Mouse (Mus musculus) hindbrain, embryonic 13.5 days (tissue): ENCODE results near the gene Scnn1a. TPM values are rescaled to one million over a fixed set of nuclear protein-coding genes. Genes with fewer than 3 reads are reported as not detected.

Source experiments
- ATAC-seq: fragments of 200-750 bp; cut with Nextera tagmentation; 2 replicates; pipeline ENCODE4 v1.8.0; 2017; ENCODE audit warnings: moderate TSS enrichment; ENCODE audit not compliant: low FRiP score
- H3K27ac ChIP-seq: fragments of 300-500 bp; sonication (generic); 2 replicates; pipeline ENCODE4 v1.5.1; 2015; ENCODE audit warnings: inconsistent platforms, mild to moderate bottlenecking, moderate library complexity
- H3K27me3 ChIP-seq: fragments of 300-500 bp; sonication (generic); 2 replicates; pipeline ENCODE4 v1.6.1; 2015; ENCODE audit warnings: mild to moderate bottlenecking, inconsistent platforms
- H3K36me3 ChIP-seq: fragments of 300-500 bp; sonication (generic); 2 replicates; pipeline ENCODE4 v1.6.1; 2015; ENCODE audit warnings: mild to moderate bottlenecking, inconsistent platforms
- H3K4me1 ChIP-seq: fragments of 300-500 bp; sonication (generic); replicated peaks from 2 replicates; pipeline ENCODE4 v1.6.1; 2015; ENCODE audit warnings: inconsistent platforms
- H3K4me2 ChIP-seq: fragments of 300-500 bp; sonication (generic); 2 replicates; pipeline ENCODE4 v1.6.1; 2015; ENCODE audit warnings: inconsistent platforms, mild to moderate bottlenecking, moderate library complexity
- H3K4me3 ChIP-seq: fragments of 300-500 bp; sonication (generic); 2 replicates; pipeline ENCODE4 v1.5.1; 2015; ENCODE audit warnings: mild to moderate bottlenecking, inconsistent platforms
- H3K9ac ChIP-seq: fragments of 300-500 bp; sonication (generic); 2 replicates; pipeline ENCODE4 v1.6.1; 2015; ENCODE audit warnings: mild to moderate bottlenecking, inconsistent platforms
- H3K9me3 ChIP-seq: fragments of 300-500 bp; sonication (generic); 2 replicates; pipeline ENCODE4 v1.6.1; 2016; ENCODE audit warnings: inconsistent platforms
- WGBS: fragments of 180-500 bp; shearing (Covaris S2); methylation state at CpG from one replicate; pipeline ENCODE4 v1.1.7; 2015; 5-methylcytosine and 5-hydroxymethylcytosine counted together
- polyA plus RNA-seq: library from polyadenylated mRNA; unstranded; fragments of >200 nt; fragmentation: Nextera tagmentation; extraction: Ambion mirVana; gene quantifications from 2 replicates; pipeline ENCODE4 v1.2.1, GENCODE M21; 2015

The Scnn1a gene
- polyA plus RNA-seq, 1 experiment from 2014 or later: 0.29 TPM

DNA sequence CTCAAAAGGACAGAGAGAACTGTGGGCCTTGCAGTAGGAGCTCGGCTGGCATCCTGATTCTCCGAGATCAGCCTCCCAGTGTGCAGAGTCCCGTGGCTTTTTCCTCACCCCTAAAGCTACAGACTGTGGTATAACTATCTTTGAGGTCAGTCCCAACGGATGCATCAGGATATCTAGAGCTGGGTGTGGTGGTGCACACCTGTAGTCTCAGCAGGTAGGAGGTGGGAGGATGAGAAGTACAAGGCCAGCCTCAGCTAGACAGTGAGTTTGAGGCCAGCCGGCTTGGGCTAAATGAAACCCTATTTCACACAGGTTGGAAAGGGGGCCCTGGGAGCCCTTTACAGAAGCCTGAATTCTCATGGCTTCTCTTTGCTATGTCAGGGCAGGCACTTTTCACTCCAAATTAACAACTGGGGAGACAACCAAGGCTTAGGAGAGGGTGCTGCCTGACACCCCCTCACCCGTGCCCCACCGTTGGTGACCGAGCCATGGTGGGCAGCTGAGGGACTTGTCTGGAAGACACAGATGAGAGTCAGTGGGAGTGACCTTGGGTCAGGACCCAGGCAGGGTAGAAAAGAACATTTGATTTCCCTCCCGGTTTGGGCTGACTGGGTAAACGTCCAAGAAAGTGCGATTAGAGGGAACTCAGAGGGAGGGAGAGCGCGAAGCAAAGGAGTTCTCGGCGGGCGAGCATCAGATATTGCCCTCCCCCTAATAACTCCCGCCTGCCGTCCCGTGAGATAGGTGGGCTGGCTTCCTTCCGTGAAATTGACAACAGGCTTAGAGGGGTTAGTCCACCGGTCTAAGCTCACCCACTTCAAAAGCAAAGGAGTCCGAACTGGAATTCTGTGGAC, 28.5 kb downstream of the Scnn1a start, which contains the start of gene Tnfrsf1a:
Gene Tnfrsf1a (plus strand): TSS at position 642 of the 854 bp plus-strand sequence.
- no peaks in the 10 kb centered on the region for H3K36me3 ChIP-seq
- peaks cover 26% of the 10 kb centered on the region for H3K4me1 ChIP-seq
- H3K4me3 ChIP-seq: peak within 1 kb of the TSS; percentile 41
- H3K9ac ChIP-seq: peak within 1 kb of the TSS; percentile 72
- ATAC-seq: 0 out of 2 replicates have a peak, but pooled peaks have one; percentile 3
- H3K9me3 ChIP-seq: no peaks in the 10 kb centered on the region
- H3K27ac ChIP-seq: peak within 1 kb of the TSS; percentile 55; the same call in 1 of the 2 replicates
- 5% methylated on average over 22 of the region's 22 CpGs for WGBS
- H3K4me2 ChIP-seq: peak within 1 kb of the TSS; percentile 63
- peaks cover 27% of the 10 kb centered on the region for H3K27me3 ChIP-seq

- H3K4me2 ChIP-seq: peak overlapping the region; percentile 63
- peak overlapping the region; percentile 41 for H3K4me3 ChIP-seq
- no peaks in the 10 kb centered on the region for H3K9me3 ChIP-seq
- H3K4me1 ChIP-seq: peaks cover 33% of the 10 kb centered on the region
- ATAC-seq: peak; percentile 18; the same call in 1 of the 2 replicates
- peaks cover 27% of the 10 kb centered on the region for H3K27me3 ChIP-seq
- H3K9ac ChIP-seq: peak overlapping the region; percentile 72
- H3K36me3 ChIP-seq: no peaks in the 10 kb centered on the region
- 1% methylated on average over 27 of the region's 27 CpGs for WGBS
- peak overlapping the region; percentile 55; the same call in 1 of the 2 replicates for H3K27ac ChIP-seq
Measured at GRCm38 (mm10) chr6:125349575-125350230, 29.2 kb downstream of the Scnn1a start.

DNA sequence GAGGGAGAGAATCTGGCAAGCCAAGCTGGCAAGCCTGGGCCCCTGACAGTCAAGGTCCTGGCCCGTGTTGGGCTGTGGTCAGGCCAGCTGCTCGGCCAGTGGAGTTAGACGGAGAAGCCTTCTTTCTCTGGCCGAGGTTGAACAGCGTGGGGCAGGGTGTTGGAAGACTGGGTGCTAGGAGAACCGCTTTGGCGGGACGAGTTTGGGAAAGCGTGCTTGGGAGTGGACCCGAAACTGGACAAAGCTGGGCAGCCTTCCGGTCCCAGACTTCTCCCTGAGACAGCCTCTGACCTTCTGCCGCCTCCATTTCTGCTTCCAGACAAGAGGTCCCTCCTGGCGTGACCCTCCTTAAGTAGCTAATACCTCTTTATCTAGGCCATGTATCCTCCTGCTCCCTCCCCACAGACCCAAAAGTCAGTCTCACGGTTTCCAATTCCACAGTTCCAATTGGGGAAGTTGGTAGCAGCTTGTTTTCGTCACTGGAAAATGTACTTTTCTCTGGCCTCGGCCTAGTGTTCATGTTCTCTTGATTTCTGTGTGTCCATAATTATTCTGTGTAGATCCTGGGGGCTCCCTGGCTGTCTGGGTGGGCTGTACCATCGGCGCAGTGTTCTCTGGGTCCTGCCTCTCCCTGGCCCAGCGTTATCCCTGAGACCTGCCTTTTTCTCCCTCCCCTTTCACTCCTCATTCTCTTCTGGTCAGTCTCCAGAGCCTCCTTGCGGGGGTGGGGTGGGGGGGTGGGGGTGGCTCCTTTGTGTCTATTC, 30.0 kb downstream of the Scnn1a start:
- H3K36me3 ChIP-seq: no peaks in the 10 kb centered on the region
- ATAC-seq: peak; percentile 2; the same call in 1 of the 2 replicates
- 8% methylated on average over 20 of the region's 20 CpGs for WGBS
- peak overlapping the region; percentile 72 for H3K9ac ChIP-seq
- H3K9me3 ChIP-seq: no peaks in the 10 kb centered on the region
- peak overlapping the region; percentile 63 for H3K4me2 ChIP-seq
- H3K4me3 ChIP-seq: peak overlapping the region; percentile 41
- peaks cover 23% of the 10 kb centered on the region for H3K27me3 ChIP-seq
- H3K27ac ChIP-seq: peak overlapping the region; percentile 55; the same call in 1 of the 2 replicates
- H3K4me1 ChIP-seq: peaks cover 41% of the 10 kb centered on the region

DNA sequence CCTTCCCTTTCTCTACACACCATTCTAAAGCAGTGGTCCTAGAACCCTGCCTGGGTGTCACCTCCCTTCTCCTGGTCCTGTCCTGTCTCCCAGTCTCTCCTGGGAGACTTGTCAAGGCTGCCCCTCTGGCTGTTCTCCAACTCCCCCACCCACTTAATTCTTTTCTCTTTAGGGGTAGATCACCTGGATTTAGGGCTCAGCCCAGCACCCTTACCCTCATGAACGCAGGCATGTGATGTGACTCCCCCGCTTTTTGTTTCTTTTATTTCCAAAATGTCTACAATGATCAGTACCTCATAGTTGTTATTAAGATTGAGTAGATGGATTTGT, 30.5 kb downstream of the Scnn1a start:
- H3K4me1 ChIP-seq: peaks cover 45% of the 10 kb centered on the region
- H3K27me3 ChIP-seq: peaks cover 23% of the 10 kb centered on the region
- 92% methylated on average over 2 of the region's 2 CpGs for WGBS
- H3K4me2 ChIP-seq: peak overlapping the region; percentile 63
- H3K36me3 ChIP-seq: no peaks in the 10 kb centered on the region
- no peak overlapping the region for H3K27ac ChIP-seq
- H3K4me3 ChIP-seq: peak overlapping the region; percentile 41
- H3K9me3 ChIP-seq: no peaks in the 10 kb centered on the region
- ATAC-seq: no peak
- H3K9ac ChIP-seq: no peak overlapping the region

GRCm38 (mm10) chr6:125351368-125352045, 31.0 kb downstream of the Scnn1a start:
- H3K27me3 ChIP-seq: peaks cover 26% of the 10 kb centered on the region
- H3K4me2 ChIP-seq: no peak overlapping the region
- H3K4me1 ChIP-seq: peaks cover 45% of the 10 kb centered on the region
- H3K9ac ChIP-seq: no peak overlapping the region
- H3K27ac ChIP-seq: no peak overlapping the region
- no peaks in the 10 kb centered on the region for H3K36me3 ChIP-seq
- no peak overlapping the region for H3K4me3 ChIP-seq
- no peak for ATAC-seq
- WGBS: 74% methylated on average over 8 of the region's 8 CpGs
- no peaks in the 10 kb centered on the region for H3K9me3 ChIP-seq

DNA sequence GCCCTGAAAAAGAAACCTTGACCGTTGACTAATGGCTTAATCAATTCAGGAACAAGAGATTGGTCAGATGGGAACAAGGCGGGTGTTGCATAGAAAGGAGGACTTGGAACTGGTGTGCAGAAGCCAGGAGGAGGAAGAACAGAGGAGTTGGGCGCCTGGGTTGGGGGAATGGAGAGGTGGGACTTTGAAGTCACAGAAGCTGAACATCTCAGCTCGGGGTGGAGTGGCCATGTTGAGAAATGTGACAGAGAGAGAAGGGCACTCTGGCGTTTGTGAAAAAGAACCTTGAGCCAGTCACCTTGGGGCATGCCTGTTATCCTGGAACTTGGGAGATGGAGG, 31.6 kb downstream of the Scnn1a start:
- H3K36me3 ChIP-seq: no peaks in the 10 kb centered on the region
- H3K27ac ChIP-seq: no peak overlapping the region
- peaks cover 26% of the 10 kb centered on the region for H3K27me3 ChIP-seq
- no peak overlapping the region for H3K4me3 ChIP-seq
- H3K4me1 ChIP-seq: peaks cover 45% of the 10 kb centered on the region
- ATAC-seq: no peak
- H3K9ac ChIP-seq: no peak overlapping the region
- H3K4me2 ChIP-seq: no peak overlapping the region
- H3K9me3 ChIP-seq: no peaks in the 10 kb centered on the region
- WGBS: 76% methylated on average over 5 of the region's 5 CpGs

DNA sequence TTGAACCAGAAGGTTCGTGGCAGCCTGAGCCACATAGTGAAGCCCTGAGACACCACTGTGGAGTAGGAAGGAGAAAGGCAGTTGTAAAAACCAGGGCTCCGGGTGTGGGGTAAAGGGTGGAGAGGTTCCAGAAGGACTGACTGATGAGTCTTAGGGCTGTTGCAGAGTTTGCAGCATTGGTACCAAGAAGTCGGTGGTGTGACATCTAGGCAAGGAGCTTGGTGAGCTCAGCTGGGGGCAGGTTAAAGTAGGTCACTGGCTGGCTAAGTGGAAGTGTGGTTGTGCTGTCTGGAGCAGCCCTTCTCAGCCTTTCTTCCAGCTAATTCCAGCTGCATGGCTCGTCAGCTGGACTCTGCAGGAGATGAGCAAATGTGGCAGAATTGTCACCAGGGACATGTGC, 32.4 kb downstream of the Scnn1a start:
- 65% methylated on average over 4 of the region's 4 CpGs for WGBS
- Histone ChIP-seq H3K36me3 (no peaks in the 10 kb centered on the region), H3K27me3 (peaks cover 26% of the 10 kb centered on the region), H3K4me3 (no peak overlapping the region), H3K4me1 (peaks cover 45% of the 10 kb centered on the region), H3K9me3 (no peaks in the 10 kb centered on the region), H3K4me2 (no peak overlapping the region), H3K9ac (no peak overlapping the region), H3K27ac (no peak overlapping the region)
- ATAC-seq: no peak

- Histone ChIP-seq H3K4me3 (no peak overlapping the region), H3K27ac (no peak overlapping the region), H3K4me2 (no peak overlapping the region), H3K27me3 (peaks cover 23% of the 10 kb centered on the region), H3K9me3 (no peaks in the 10 kb centered on the region), H3K4me1 (peaks cover 45% of the 10 kb centered on the region), H3K9ac (no peak overlapping the region), H3K36me3 (no peaks in the 10 kb centered on the region; the same call in 1 of the 2 replicates)
- ATAC-seq: no peak
- 87% methylated on average over 11 of the region's 11 CpGs for WGBS
Measured at GRCm38 (mm10) chr6:125353221-125353620, 32.8 kb downstream of the Scnn1a start.

DNA sequence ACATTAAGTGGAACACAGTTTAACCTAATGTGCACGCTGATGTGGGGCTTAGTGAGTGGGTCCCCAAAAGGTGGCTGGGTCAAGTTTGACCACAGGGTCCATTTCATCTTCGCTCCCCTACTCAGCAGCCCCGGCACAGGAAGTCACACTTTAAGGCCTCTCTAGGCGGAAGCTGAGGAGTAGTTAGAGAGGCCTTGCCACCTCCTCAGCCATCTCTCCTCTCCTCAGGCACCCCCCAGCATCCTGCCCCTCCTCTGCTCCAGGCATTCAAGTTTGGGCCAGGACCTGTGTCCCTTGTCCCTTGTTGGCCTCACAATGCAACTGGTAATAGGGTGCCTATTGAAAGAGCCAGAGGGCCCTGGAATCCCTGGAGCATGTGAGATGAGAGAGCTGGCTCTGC, 33.2 kb downstream of the Scnn1a start:
- Histone ChIP-seq H3K4me2 (no peak overlapping the region), H3K27ac (no peak overlapping the region; the same call in 1 of the 2 replicates), H3K4me3 (no peak overlapping the region), H3K9me3 (no peaks in the 10 kb centered on the region), H3K27me3 (peaks cover 19% of the 10 kb centered on the region), H3K4me1 (peaks cover 45% of the 10 kb centered on the region), H3K9ac (no peak overlapping the region), H3K36me3 (no peaks in the 10 kb centered on the region; the same call in 1 of the 2 replicates)
- 90% methylated on average over 4 of the region's 4 CpGs for WGBS
- no peak for ATAC-seq

GRCm38 (mm10) chr6:125354352-125355151, 34.1 kb downstream of the Scnn1a start:
- H3K9me3 ChIP-seq: no peaks in the 10 kb centered on the region
- peaks cover 15% of the 10 kb centered on the region for H3K27me3 ChIP-seq
- 12% methylated on average over 14 of the region's 14 CpGs for WGBS
- H3K4me1 ChIP-seq: peaks cover 36% of the 10 kb centered on the region
- H3K4me3 ChIP-seq: no peak overlapping the region; the same call in 1 of the 2 replicates
- H3K27ac ChIP-seq: peak overlapping the region; percentile 60
- no peaks in the 10 kb centered on the region; the same call in 1 of the 2 replicates for H3K36me3 ChIP-seq
- H3K9ac ChIP-seq: 0 out of 2 replicates have a peak overlapping the region, but pooled peaks have one; percentile 10
- peak overlapping the region; percentile 37 for H3K4me2 ChIP-seq
- no peak for ATAC-seq

DNA sequence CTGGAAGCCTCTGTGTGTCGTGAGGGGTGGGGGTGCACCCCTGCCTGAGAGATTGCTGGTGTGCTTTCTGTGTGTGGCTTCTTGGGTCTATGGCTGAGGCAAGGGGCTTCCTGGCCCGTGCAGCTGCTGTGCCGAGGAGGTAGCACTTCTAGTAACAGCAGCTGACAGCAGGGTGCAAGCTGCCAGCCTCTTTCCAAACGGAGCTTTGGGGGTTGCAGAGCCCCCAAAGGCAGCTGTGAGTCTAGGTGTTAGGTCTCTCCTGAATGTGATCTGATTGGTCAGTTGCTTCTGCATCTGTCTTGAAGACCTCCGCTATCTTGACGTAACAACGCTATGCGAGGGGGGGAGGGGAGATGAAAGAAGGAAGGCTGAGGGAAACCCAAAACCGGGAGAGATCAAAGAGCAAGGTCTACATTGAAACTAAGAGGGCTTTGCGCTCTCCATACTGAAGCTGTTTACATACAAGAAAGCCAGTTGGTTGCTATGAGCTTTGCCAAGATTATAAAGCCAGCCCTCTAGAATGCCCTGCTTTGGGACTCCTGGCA, 34.8 kb downstream of the Scnn1a start:
- 6% methylated on average over 10 of the region's 10 CpGs for WGBS
- Histone ChIP-seq H3K9ac (no peak overlapping the region), H3K36me3 (no peaks in the 10 kb centered on the region; the same call in 1 of the 2 replicates)

More for the DNA sequence above, 34.8 kb downstream of the Scnn1a start:
- no peak for ATAC-seq
- Histone ChIP-seq H3K4me1 (peaks cover 29% of the 10 kb centered on the region), H3K4me2 (peak overlapping the region; percentile 37), H3K27me3 (peaks cover 15% of the 10 kb centered on the region), H3K9me3 (no peaks in the 10 kb centered on the region), H3K27ac (peak overlapping the region; percentile 60; the same call in 1 of the 2 replicates), H3K4me3 (no peak overlapping the region; the same call in 1 of the 2 replicates)
